Mouse (Mus musculus) cerebellum, adult 11 months (tissue): ENCODE measurements around the gene Kif16b.
"Not testable (repeated sequence)": the region's sequence is repeated elsewhere in the genome, so short reads cannot be mapped to it uniquely, and the experiment has no call there.

Experiments
- DNase-seq: peaks from one replicate; pipeline ENCODE4 v3.0.0; 2022

Gene Kif16b

DNA sequence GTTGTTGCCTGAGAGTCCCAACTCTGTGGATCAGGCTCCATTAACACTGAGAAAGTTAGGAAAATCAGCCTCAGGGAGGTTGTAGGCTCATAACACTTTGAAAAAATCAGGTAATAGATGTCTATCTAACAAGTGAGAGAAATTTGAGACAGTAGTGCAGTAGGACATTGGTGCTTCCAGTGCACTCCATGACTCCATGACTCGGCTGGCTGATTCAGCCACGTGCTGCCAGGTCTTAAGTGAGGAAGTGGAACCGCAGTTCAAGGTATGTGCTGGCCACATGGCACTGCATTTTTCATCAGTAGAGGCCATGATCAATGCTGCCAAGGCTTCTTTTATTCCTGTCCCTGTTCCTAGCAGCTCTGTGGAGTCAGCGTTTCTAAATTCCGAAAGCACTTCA is 315.5 kb downstream of the Kif16b start:
- DNase-seq, result no peak

DNA sequence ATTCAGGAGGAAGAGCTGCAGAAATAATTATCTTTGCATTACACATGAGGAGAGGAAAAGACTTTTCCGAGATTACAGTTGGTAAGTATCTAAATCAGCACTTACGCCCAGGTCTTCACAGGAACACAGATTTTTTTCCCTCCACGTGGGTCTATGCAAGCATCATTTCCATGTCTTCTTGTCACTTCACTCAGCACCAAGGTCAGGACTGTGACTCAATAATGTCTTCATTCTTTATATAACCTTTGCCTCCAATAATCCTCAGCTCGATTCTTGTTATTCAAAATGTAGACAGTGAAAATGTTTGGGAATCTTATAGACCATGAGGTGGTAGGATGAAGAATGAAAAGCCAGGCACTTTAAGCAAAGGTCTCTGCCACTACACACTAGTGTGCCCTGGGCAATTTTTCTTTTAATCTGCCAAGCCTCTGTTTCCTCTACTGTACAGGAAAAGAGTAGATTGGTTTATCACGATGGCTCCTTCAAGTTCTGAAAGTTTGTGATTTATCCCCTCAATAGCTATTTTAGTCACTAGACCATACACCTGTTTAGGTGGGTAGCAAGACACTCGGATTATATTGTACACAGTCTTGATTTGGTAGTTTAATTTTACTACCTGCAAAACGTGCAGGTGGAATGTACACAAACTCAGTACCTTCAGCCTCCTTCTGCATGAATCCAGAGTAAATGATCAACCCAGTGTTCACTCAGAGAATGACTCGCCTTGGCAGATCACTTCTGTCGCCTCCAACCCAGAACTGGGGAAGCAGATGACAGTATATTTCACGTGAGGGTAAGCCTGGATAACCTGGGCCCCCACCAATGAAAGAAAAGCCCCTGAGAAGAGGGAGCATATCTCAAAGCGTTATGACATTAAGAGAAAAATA is 316.2 kb downstream of the Kif16b start:
- DNase-seq, result no peak

DNA sequence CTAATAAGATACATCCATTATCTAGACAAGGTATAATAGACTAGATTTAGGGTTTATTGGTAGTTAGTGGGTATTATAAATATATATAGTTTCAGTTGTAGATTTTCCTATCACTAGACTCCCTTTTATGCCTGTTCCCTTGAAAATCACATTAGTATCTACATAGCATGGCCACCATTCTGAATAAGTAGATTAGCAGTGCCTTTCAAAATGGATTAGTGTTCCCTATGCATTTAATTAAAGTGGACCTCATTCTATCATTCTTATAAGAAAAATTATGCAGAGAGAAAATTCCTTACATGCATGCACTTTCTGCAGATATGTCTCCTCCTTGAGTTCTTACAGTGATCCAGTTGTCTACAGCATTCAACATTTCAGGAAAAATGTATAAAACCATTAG is 320.9 kb downstream of the Kif16b start:
- DNase-seq, result no peak

DNA sequence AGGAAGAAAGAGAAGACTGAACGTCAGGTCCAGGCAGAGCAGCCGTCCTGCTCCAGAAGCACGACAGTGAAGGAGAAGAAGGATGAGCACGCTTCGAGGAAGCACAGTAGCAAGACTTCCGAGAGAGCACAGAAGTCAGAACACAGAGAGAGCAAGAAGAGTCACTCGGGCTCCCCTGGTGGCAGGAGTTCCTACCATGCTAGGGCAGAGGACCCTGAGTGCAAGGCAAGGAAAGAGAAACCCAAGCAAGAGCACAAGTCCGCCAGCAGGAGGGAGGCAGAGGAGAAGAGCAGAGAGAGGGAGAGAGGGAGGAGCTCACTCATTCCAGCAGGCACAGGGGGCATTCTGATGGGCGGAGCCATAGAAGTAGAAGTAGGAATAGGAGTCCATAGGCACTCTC is 323.9 kb downstream of the Kif16b start:
- not testable (repeated sequence) for DNase-seq

DNA sequence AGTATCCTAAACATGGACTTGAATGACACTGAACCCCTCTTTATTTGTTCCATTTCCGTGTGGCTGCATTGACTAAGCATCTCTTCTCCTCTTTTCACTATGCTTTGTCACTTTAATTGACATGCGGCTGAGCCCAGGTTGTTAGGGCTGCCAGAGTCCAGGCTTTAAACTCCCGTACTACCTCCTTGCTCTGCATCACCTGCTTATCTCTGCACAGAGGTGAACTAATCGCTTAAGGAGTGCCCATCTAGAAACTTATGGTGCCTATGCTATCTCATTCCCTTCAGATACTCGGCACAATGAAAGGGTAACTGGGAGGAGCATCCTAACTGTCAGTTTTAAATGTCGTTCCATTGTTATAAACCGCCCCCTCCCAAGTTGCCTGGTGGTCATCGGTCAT is 331.6 kb downstream of the Kif16b start:
- DNase-seq, result no peak
